Mouse (Mus musculus): ENCODE results near the gene Snrpb2. TPM values are rescaled to one million over a fixed set of nuclear protein-coding genes. Genes with fewer than 3 reads are reported as not detected.

Gene Snrpb2
- polyA plus RNA-seq, 1 experiment from 2014 or later: 89.7 TPM

GRCm38 (mm10) chr2:143041596-143041995 lies 21.2 kb upstream of the Snrpb2 start:
- no peaks in the 10 kb centered on the region for H3K27me3 ChIP-seq
- no peak overlapping the region for H3K27ac ChIP-seq
- no peak overlapping the region for H3K9ac ChIP-seq
- no peak overlapping the region for H3K4me2 ChIP-seq (replicated peaks)
- H3K36me3 ChIP-seq: no peaks in the 10 kb centered on the region
- no peak for ATAC-seq (ENCODE audit: low FRiP score)
- no peaks in the 10 kb centered on the region for H3K9me3 ChIP-seq (replicated peaks)
- no peaks in the 10 kb centered on the region for H3K4me1 ChIP-seq
- WGBS: 88% methylated on average over 1 of the region's 1 CpGs
- no peak overlapping the region for H3K4me3 ChIP-seq

GRCm38 (mm10) chr2:143055251-143055650 lies 7.6 kb upstream of the Snrpb2 start:
- ATAC-seq (ENCODE audit: low FRiP score): 0 out of 2 replicates have a peak, but pooled peaks have one; percentile 54
- Histone ChIP-seq H3K9me3 (replicated peaks) (no peaks in the 10 kb centered on the region), H3K4me3 (no peak overlapping the region), H3K36me3 (no peaks in the 10 kb centered on the region), H3K27me3 (no peaks in the 10 kb centered on the region), H3K27ac (no peak overlapping the region), H3K4me2 (replicated peaks) (no peak overlapping the region), H3K4me1 (no peaks in the 10 kb centered on the region), H3K9ac (no peak overlapping the region)

- WGBS: 85% methylated on average over 5 of the region's 5 CpGs
Measured at GRCm38 (mm10) chr2:143056736-143057135, 6.1 kb upstream of the Snrpb2 start.

GRCm38 (mm10) chr2:143062432-143062811 lies 417 bp upstream of the Snrpb2 start:
- no peak for ATAC-seq (ENCODE audit: low FRiP score)
- whole genome bisulfite sequencing: 52% methylated on average over 6 of the region's 6 CpGs
- H3K9ac ChIP-seq: no peak overlapping the region

More at GRCm38 (mm10) chr2:143056736-143057135, 6.1 kb upstream of the Snrpb2 start:
- no peak overlapping the region for H3K9ac ChIP-seq
- no peak overlapping the region for H3K4me3 ChIP-seq
- H3K4me2 ChIP-seq (replicated peaks): no peak overlapping the region
- no peaks in the 10 kb centered on the region for H3K4me1 ChIP-seq
- no peaks in the 10 kb centered on the region for H3K36me3 ChIP-seq
- H3K27me3 ChIP-seq: no peaks in the 10 kb centered on the region
- no peak overlapping the region for H3K27ac ChIP-seq
- no peak for ATAC-seq (ENCODE audit: low FRiP score)
- H3K9me3 ChIP-seq (replicated peaks): no peaks in the 10 kb centered on the region

GRCm38 (mm10) chr2:143065914-143066313 lies 3.1 kb downstream of the Snrpb2 start:
- H3K9me3 ChIP-seq (replicated peaks): no peaks in the 10 kb centered on the region
- H3K36me3 ChIP-seq: peaks cover 37% of the 10 kb centered on the region
- no peaks in the 10 kb centered on the region for H3K27me3 ChIP-seq
- no peak overlapping the region for H3K27ac ChIP-seq
- 92% methylated on average over 3 of the region's 3 CpGs for WGBS
- no peak overlapping the region for H3K9ac ChIP-seq
- no peak overlapping the region for H3K4me2 ChIP-seq (replicated peaks)
- no peak for ATAC-seq (ENCODE audit: low FRiP score)
- H3K4me3 ChIP-seq: no peak overlapping the region
- peaks cover 6% of the 10 kb centered on the region for H3K4me1 ChIP-seq

More at GRCm38 (mm10) chr2:143062432-143062811, 417 bp upstream of the Snrpb2 start:
- H3K4me3 ChIP-seq: peak overlapping the region; percentile 93
- H3K4me1 ChIP-seq: peaks cover 6% of the 10 kb centered on the region
- peak overlapping the region; percentile 49 for H3K4me2 ChIP-seq (replicated peaks)
- no peaks in the 10 kb centered on the region for H3K9me3 ChIP-seq (replicated peaks)
- H3K27me3 ChIP-seq: no peaks in the 10 kb centered on the region
- peaks cover 17% of the 10 kb centered on the region for H3K36me3 ChIP-seq
- H3K27ac ChIP-seq: no peak overlapping the region

GRCm38 (mm10) chr2:143078198-143078851 lies 15.5 kb downstream of the Snrpb2 start, which contains the start of gene Otor:
TSS of gene Otor (plus strand) at chr2:143078473.
- no peak within 1 kb of the TSS for H3K9ac ChIP-seq
- no peak within 1 kb of the TSS for H3K4me3 ChIP-seq
- H3K27ac ChIP-seq: 0 out of 2 replicates have a peak within 1 kb of the TSS, but pooled peaks have one; percentile 23
- H3K27me3 ChIP-seq: no peaks in the 10 kb centered on the region
- H3K9me3 ChIP-seq (replicated peaks): no peaks in the 10 kb centered on the region
- no peak within 1 kb of the TSS; the same call in 1 of the 2 replicates for H3K4me2 ChIP-seq (replicated peaks)
- no peak for ATAC-seq (ENCODE audit: low FRiP score)
- H3K4me1 ChIP-seq: peaks cover 9% of the 10 kb centered on the region
- no peaks in the 10 kb centered on the region for H3K36me3 ChIP-seq
- WGBS: 64% methylated on average over 8 of the region's 8 CpGs

GRCm38 (mm10) chr2:143081693-143082092 lies 18.9 kb downstream of the Snrpb2 start:
- Histone ChIP-seq H3K9ac (no peak overlapping the region), H3K27me3 (no peaks in the 10 kb centered on the region; the same call in 1 of the 2 replicates), H3K27ac (no peak overlapping the region), H3K36me3 (no peaks in the 10 kb centered on the region), H3K4me1 (peaks cover 9% of the 10 kb centered on the region), H3K4me3 (no peak overlapping the region), H3K9me3 (replicated peaks) (no peaks in the 10 kb centered on the region), H3K4me2 (replicated peaks) (no peak overlapping the region)
- WGBS: 75% methylated on average over 3 of the region's 3 CpGs
- no peak for ATAC-seq (ENCODE audit: low FRiP score)

GRCm38 (mm10) chr2:143084852-143085397 lies 22.1 kb downstream of the Snrpb2 start:
- H3K27ac ChIP-seq: no peak overlapping the region
- H3K9me3 ChIP-seq (replicated peaks): no peaks in the 10 kb centered on the region
- ATAC-seq (ENCODE audit: low FRiP score): no peak
- H3K36me3 ChIP-seq: no peaks in the 10 kb centered on the region
- H3K27me3 ChIP-seq: no peaks in the 10 kb centered on the region; the same call in 1 of the 2 replicates
- no peak overlapping the region for H3K9ac ChIP-seq
- no peak overlapping the region for H3K4me3 ChIP-seq
- 72% methylated on average over 2 of the region's 2 CpGs for WGBS
- no peaks in the 10 kb centered on the region for H3K4me1 ChIP-seq
- H3K4me2 ChIP-seq (replicated peaks): no peak overlapping the region

GRCm38 (mm10) chr2:143089866-143090265 lies 27.0 kb downstream of the Snrpb2 start:
- Histone ChIP-seq H3K36me3 (no peaks in the 10 kb centered on the region), H3K4me3 (no peak overlapping the region), H3K4me1 (peaks cover 2% of the 10 kb centered on the region; the same call in 1 of the 2 replicates), H3K9me3 (replicated peaks) (no peaks in the 10 kb centered on the region), H3K9ac (no peak overlapping the region), H3K4me2 (replicated peaks) (no peak overlapping the region), H3K27me3 (no peaks in the 10 kb centered on the region), H3K27ac (no peak overlapping the region)
- no peak for ATAC-seq (ENCODE audit: low FRiP score)
- 88% methylated on average over 8 of the region's 8 CpGs for WGBS

GRCm38 (mm10) chr2:143093726-143094125 lies 30.9 kb downstream of the Snrpb2 start:
- no peaks in the 10 kb centered on the region for H3K9me3 ChIP-seq (replicated peaks)
- no peak overlapping the region for H3K9ac ChIP-seq
- ATAC-seq (ENCODE audit: low FRiP score): peak; percentile 81
- H3K36me3 ChIP-seq: no peaks in the 10 kb centered on the region
- H3K27me3 ChIP-seq: no peaks in the 10 kb centered on the region
- 38% methylated on average over 6 of the region's 6 CpGs for WGBS
- no peak overlapping the region for H3K4me3 ChIP-seq
- no peak overlapping the region for H3K27ac ChIP-seq
- H3K4me2 ChIP-seq (replicated peaks): no peak overlapping the region
- H3K4me1 ChIP-seq: peaks cover 2% of the 10 kb centered on the region; the same call in 1 of the 2 replicates

GRCm38 (mm10) chr2:143094761-143095160 lies 31.9 kb downstream of the Snrpb2 start:
- H3K27me3 ChIP-seq: no peaks in the 10 kb centered on the region
- no peak overlapping the region for H3K27ac ChIP-seq
- no peak overlapping the region for H3K4me2 ChIP-seq (replicated peaks)
- no peak overlapping the region for H3K4me3 ChIP-seq
- no peaks in the 10 kb centered on the region for H3K9me3 ChIP-seq (replicated peaks)
- WGBS: 61% methylated on average over 6 of the region's 6 CpGs
- ATAC-seq (ENCODE audit: low FRiP score): no peak
- H3K36me3 ChIP-seq: no peaks in the 10 kb centered on the region
- peaks cover 2% of the 10 kb centered on the region; the same call in 1 of the 2 replicates for H3K4me1 ChIP-seq
- H3K9ac ChIP-seq: no peak overlapping the region

- no peak overlapping the region for H3K4me3 ChIP-seq
- no peak overlapping the region for H3K9ac ChIP-seq
- H3K36me3 ChIP-seq: no peaks in the 10 kb centered on the region
- no peak overlapping the region for H3K27ac ChIP-seq
- H3K9me3 ChIP-seq (replicated peaks): no peaks in the 10 kb centered on the region
- no peak for ATAC-seq (ENCODE audit: low FRiP score)
- WGBS: 61% methylated on average over 1 of the region's 1 CpGs
- H3K27me3 ChIP-seq: no peaks in the 10 kb centered on the region
- H3K4me2 ChIP-seq (replicated peaks): no peak overlapping the region
- H3K4me1 ChIP-seq: peaks cover 2% of the 10 kb centered on the region; the same call in 1 of the 2 replicates
Measured at GRCm38 (mm10) chr2:143097170-143097569, 34.3 kb downstream of the Snrpb2 start.

GRCm38 (mm10) chr2:143113859-143114258 lies 51.0 kb downstream of the Snrpb2 start:
- ATAC-seq (ENCODE audit: low FRiP score): peak; percentile 42; the same call in 1 of the 2 replicates
- H3K36me3 ChIP-seq: no peaks in the 10 kb centered on the region
- no peaks in the 10 kb centered on the region for H3K9me3 ChIP-seq (replicated peaks)
- no peaks in the 10 kb centered on the region for H3K27me3 ChIP-seq
- H3K4me2 ChIP-seq (replicated peaks): no peak overlapping the region
- no peak overlapping the region for H3K27ac ChIP-seq
- no peak overlapping the region for H3K4me3 ChIP-seq
- H3K9ac ChIP-seq: no peak overlapping the region
- 74% methylated on average over 1 of the region's 1 CpGs for WGBS
- no peaks in the 10 kb centered on the region for H3K4me1 ChIP-seq
